Mouse (Mus musculus) liver, postnatal 0 days (tissue): Measurements from ENCODE around the gene Ksr2.

ENCODE experiments used
- CTCF ChIP-seq: sonication (generic); IDR thresholded peaks from 2 replicates; pipeline ENCODE4 v1.5.1; 2016; ENCODE audit warnings: antibody characterized with exemption, low read depth
- EP300 ChIP-seq: IDR thresholded peaks from 2 replicates; pipeline ENCODE4 v1.6.1; 2016; ENCODE audit warnings: antibody characterized with exemption, low read depth, mild to moderate bottlenecking

DNA sequence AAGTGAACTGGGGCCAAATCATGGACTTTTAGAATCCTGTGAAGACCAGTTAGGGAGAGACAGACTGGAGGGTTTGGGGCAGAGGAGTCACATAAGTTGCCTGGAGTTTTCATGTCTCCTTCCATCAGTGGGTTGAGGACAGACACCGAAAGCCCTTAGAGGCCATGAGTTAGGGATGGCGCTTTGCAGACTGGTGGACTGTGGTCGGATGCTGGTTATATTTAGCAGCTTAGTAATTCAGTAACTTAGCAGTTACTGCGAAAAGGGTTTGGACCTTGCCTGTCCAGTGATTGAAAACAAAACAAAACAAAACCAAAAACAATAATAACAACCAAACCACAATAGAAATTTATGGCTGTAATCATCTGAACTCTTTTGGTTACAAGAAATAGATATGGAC, 29.3 kb downstream of the Ksr2 start:
- TF ChIP-seq CTCF (no peak), EP300 (no peak)
